Mouse (Mus musculus) forebrain, postnatal 0 days (tissue): ENCODE results near the gene Pfdn4. TPM values are rescaled to one million over a fixed set of nuclear protein-coding genes. Genes with fewer than 3 reads are reported as not detected.
A peak's percentile ranks its signal among the peaks of the same experiment; 100 is the strongest.

Experiments
- ATAC-seq: fragments of 200-750 bp; cut with Nextera tagmentation; 2 replicates; pipeline ENCODE4 v1.8.0; 2017; ENCODE audit warnings: mild to moderate bottlenecking, moderate library complexity
- DNase-seq: peaks from one replicate; pipeline ENCODE4 v3.0.0-alpha.2; 2015
- H3K27ac ChIP-seq: fragments of 300-500 bp; sonication (generic); 2 replicates; pipeline ENCODE4 v1.5.1; 2014; ENCODE audit warnings: low read depth, mild to moderate bottlenecking, antibody characterized with exemption, low read length, moderate library complexity, mixed read lengths
- H3K27me3 ChIP-seq: fragments of 300-500 bp; sonication (generic); 2 replicates; pipeline ENCODE4 v1.6.1; 2014; ENCODE audit warnings: mild to moderate bottlenecking, low read length, mixed read lengths; ENCODE audit not compliant: insufficient read depth
- H3K36me3 ChIP-seq: fragments of 300-500 bp; sonication (generic); 2 replicates; pipeline ENCODE4 v1.6.1; 2014; ENCODE audit warnings: mild to moderate bottlenecking, moderate library complexity; ENCODE audit not compliant: insufficient read depth
- H3K4me1 ChIP-seq: fragments of 300-500 bp; sonication (generic); 2 replicates; pipeline ENCODE4 v1.6.1; 2014; ENCODE audit warnings: antibody characterized with exemption; ENCODE audit not compliant: insufficient read depth
- H3K4me2 ChIP-seq: fragments of 300-500 bp; sonication (generic); 2 replicates; pipeline ENCODE4 v1.6.1; 2014; ENCODE audit warnings: low read depth, mild to moderate bottlenecking, moderate library complexity
- H3K4me3 ChIP-seq: fragments of 300-500 bp; sonication (generic); 2 replicates; pipeline ENCODE4 v1.5.1; 2014; ENCODE audit warnings: low read depth, low read length, mixed read lengths
- H3K9ac ChIP-seq: fragments of 300-500 bp; sonication (generic); 2 replicates; pipeline ENCODE4 v1.6.1; 2014; ENCODE audit warnings: mild to moderate bottlenecking
- H3K9me3 ChIP-seq: fragments of 300-500 bp; sonication (generic); 2 replicates; pipeline ENCODE4 v1.6.1; 2016; ENCODE audit warnings: low read length
- CTCF ChIP-seq: sonication (generic); IDR thresholded peaks from 2 replicates; pipeline ENCODE4 v1.5.1; 2016; ENCODE audit warnings: antibody characterized with exemption, control low read depth, low read depth
- WGBS: fragments of 180-500 bp; shearing (Covaris S2); extraction: QIAGEN DNeasy Blood & Tissue Kit; methylation state at CpG from one replicate; pipeline ENCODE4 v1.1.7; 2014; 5-methylcytosine and 5-hydroxymethylcytosine counted together
- polyA plus RNA-seq: library from polyadenylated mRNA; unstranded; fragments of >200 nt; fragmentation: Nextera tagmentation; extraction: Ambion mirVana; gene quantifications from 2 replicates; pipeline ENCODE4 v1.2.1, GENCODE M21; 2015
- total RNA-seq: library from RNA; depleted of rRNA; stranded (reverse); fragments of >200 nt; gene quantifications from 2 replicates; pipeline ENCODE4 v1.2.3, GENCODE M21; 2014

Gene Pfdn4
- total and polyA plus RNA-seq, 2 experiments from 2014 or later: 145 to 194 TPM

- Histone ChIP-seq H3K27me3 (no peaks in the 10 kb centered on the region), H3K4me3 (no peak overlapping the region), H3K36me3 (no peaks in the 10 kb centered on the region), H3K9me3 (no peaks in the 10 kb centered on the region), H3K4me2 (no peak overlapping the region), H3K27ac (no peak overlapping the region), H3K4me1 (no peaks in the 10 kb centered on the region), H3K9ac (no peak overlapping the region)
- DNase-seq (no peak), ATAC-seq (no peak)
- TF ChIP-seq CTCF: no peak
- WGBS: 44% methylated on average over 7 of the region's 7 CpGs
Measured at GRCm38 (mm10) chr2:170461652-170462051, 34.6 kb upstream of the Pfdn4 start.

GRCm38 (mm10) chr2:170464817-170465216 is 31.4 kb upstream of the Pfdn4 start:
- no peak overlapping the region for H3K27ac ChIP-seq
- H3K4me1 ChIP-seq: no peaks in the 10 kb centered on the region; the same call in 1 of the 2 replicates
- no peak overlapping the region for H3K4me2 ChIP-seq
- no peaks in the 10 kb centered on the region for H3K27me3 ChIP-seq
- H3K36me3 ChIP-seq: no peaks in the 10 kb centered on the region
- no peaks in the 10 kb centered on the region for H3K9me3 ChIP-seq
- no peak overlapping the region for H3K9ac ChIP-seq
- TF ChIP-seq CTCF: no peak
- WGBS: 33% methylated on average over 4 of the region's 4 CpGs
- no peak overlapping the region for H3K4me3 ChIP-seq
- DNase-seq (no peak), ATAC-seq (no peak)

GRCm38 (mm10) chr2:170468009-170468408 is 28.2 kb upstream of the Pfdn4 start:
- Histone ChIP-seq H3K4me2 (no peak overlapping the region), H3K9me3 (no peaks in the 10 kb centered on the region), H3K4me3 (no peak overlapping the region), H3K27me3 (no peaks in the 10 kb centered on the region), H3K27ac (no peak overlapping the region), H3K36me3 (no peaks in the 10 kb centered on the region), H3K9ac (no peak overlapping the region), H3K4me1 (no peaks in the 10 kb centered on the region; the same call in 1 of the 2 replicates)
- ATAC-seq: no peak
- DNase-seq: no peak
- peak; percentile 43 for TF ChIP-seq CTCF

- DNase-seq (peak; percentile 51), ATAC-seq (peak; percentile 66)
- Histone ChIP-seq H3K9me3 (no peaks in the 10 kb centered on the region), H3K4me1 (no peaks in the 10 kb centered on the region; the same call in 1 of the 2 replicates), H3K27ac (no peak overlapping the region), H3K36me3 (no peaks in the 10 kb centered on the region), H3K27me3 (no peaks in the 10 kb centered on the region), H3K4me2 (peak overlapping the region; percentile 15; the same call in 1 of the 2 replicates), H3K9ac (no peak overlapping the region), H3K4me3 (no peak overlapping the region)
- WGBS: 8% methylated on average over 10 of the region's 10 CpGs
- no peak for TF ChIP-seq CTCF
Measured at GRCm38 (mm10) chr2:170469616-170470308, 26.5 kb upstream of the Pfdn4 start.

GRCm38 (mm10) chr2:170470591-170470990 is 25.6 kb upstream of the Pfdn4 start:
- 70% methylated on average over 5 of the region's 5 CpGs for WGBS
- DNase-seq (no peak), ATAC-seq (no peak)
- Histone ChIP-seq H3K9ac (no peak overlapping the region), H3K4me1 (no peaks in the 10 kb centered on the region; the same call in 1 of the 2 replicates), H3K9me3 (no peaks in the 10 kb centered on the region), H3K4me2 (no peak overlapping the region), H3K36me3 (no peaks in the 10 kb centered on the region), H3K4me3 (no peak overlapping the region), H3K27ac (no peak overlapping the region), H3K27me3 (no peaks in the 10 kb centered on the region)
- TF ChIP-seq CTCF: no peak

GRCm38 (mm10) chr2:170474125-170474524 is 22.1 kb upstream of the Pfdn4 start:
- H3K4me3 ChIP-seq: no peak overlapping the region
- no peaks in the 10 kb centered on the region; the same call in 1 of the 2 replicates for H3K4me1 ChIP-seq
- ATAC-seq (no peak), DNase-seq (no peak)
- no peak overlapping the region for H3K9ac ChIP-seq
- WGBS: 88% methylated on average over 5 of the region's 5 CpGs
- TF ChIP-seq CTCF: no peak
- H3K27me3 ChIP-seq: no peaks in the 10 kb centered on the region
- no peaks in the 10 kb centered on the region for H3K9me3 ChIP-seq
- no peaks in the 10 kb centered on the region for H3K36me3 ChIP-seq
- H3K4me2 ChIP-seq: no peak overlapping the region
- no peak overlapping the region for H3K27ac ChIP-seq

GRCm38 (mm10) chr2:170475164-170475563 is 21.1 kb upstream of the Pfdn4 start:
- TF ChIP-seq CTCF: no peak
- no peak overlapping the region for H3K27ac ChIP-seq
- DNase-seq (no peak), ATAC-seq (no peak)
- no peaks in the 10 kb centered on the region for H3K27me3 ChIP-seq
- H3K9me3 ChIP-seq: no peaks in the 10 kb centered on the region
- H3K4me2 ChIP-seq: no peak overlapping the region
- H3K4me3 ChIP-seq: no peak overlapping the region
- 58% methylated on average over 3 of the region's 3 CpGs for WGBS
- no peak overlapping the region for H3K9ac ChIP-seq
- H3K4me1 ChIP-seq: no peaks in the 10 kb centered on the region
- H3K36me3 ChIP-seq: no peaks in the 10 kb centered on the region
